Mouse (Mus musculus) MN1 (cell line): ENCODE results near the gene Clic4.

ENCODE experiments used
- DNase-seq: peaks from one replicate; pipeline ENCODE4 v3.0.0-alpha.2; 2016; ENCODE audit warnings: low spot score

Clic4 gene

DNA sequence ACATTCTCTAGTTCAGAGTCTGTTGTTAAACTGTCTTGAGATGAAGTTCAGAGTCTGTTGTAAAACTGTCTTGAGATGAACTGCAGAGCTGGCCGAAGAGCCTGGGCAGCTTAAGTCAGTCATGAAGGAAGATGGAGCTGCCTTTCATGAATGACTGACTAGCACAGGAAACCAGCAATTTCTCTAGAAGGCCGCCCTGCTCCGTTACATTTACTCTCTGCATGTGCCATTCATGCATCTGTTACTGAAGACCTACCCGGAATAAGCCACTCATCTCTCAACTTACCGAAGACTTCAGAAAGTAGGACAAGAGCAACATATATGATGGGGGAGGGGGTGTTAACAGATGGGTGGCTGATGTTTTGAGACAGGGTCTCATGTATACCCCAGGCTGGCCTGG is 40.1 kb downstream of the Clic4 start:
- no peak for DNase-seq

DNA sequence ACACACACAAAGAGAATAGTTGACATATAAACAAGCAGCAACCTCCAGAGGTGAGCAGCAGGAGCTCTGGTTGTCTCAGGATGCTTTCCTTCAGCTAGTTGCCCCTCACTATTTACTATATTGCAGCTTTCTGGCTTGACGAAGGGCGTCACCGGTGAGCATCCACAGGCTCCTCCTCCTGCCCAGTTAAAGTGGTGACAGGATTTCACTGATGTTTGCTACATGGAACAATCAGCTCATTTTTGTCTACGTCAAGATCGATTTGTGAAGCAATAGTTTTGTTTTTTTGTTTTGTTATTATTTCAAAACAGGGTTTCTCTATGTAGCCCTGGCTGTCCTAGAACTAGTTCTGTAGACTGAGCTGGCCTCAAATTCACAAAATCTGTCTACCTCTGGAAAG is 41.1 kb downstream of the Clic4 start:
- no peak for DNase-seq

DNA sequence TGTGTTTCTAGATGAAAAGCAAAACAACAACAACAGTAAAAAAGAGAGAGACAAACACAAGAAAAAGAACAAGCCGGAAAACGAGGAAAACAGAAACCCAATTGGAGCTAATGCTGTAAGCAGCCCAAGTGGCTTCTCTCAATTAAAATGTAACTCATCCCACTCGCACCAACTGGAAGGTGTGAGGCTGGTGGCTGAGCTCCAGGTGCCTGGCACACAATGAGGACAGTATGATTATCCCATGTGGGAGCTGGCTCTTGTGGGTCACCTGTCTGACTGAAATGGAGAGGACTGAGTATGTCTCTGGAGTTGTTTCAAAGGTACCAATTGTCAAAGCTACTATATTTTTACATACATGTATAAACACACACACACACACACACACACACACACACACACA is 41.5 kb downstream of the Clic4 start:
- DNase-seq: no peak

DNA sequence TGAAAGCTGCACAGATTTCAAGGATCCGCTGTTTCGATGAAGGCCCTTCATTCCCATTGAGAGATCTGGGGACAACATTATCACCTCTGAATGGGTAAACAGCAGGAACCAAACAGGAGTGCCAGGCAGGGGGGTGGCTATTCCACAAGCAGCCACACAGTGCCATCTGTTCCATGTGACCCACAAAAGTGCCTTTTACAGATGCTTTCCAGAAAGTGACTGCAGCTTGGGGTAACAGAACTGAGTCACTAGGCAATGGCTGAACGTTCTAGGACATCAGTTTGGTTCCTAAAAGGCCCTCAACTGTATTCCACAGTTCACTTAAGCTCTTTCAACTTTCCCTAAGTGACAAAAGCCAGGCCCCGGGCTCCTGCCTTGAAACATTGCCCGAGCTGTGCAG is 42.0 kb downstream of the Clic4 start:
- DNase-seq: peak; percentile 29

DNA sequence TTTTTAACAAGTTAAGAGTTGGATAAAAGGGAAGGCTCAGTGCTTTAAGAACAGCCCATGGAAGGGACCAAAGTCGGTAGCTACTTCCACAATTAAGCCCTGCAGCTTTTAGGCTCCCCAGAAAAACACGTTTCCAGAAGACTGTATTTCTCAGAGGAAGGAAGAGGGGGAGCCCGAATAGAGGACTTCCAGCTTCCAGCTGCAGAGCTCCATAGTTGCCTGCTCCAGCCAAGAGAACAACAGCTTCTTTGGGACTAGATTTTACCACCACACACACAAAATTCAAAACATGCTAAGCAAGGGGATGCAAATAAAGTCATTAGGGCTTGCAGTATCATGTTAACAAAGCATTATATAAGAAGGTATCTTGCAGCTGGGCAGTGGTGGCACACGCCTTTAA is 42.7 kb downstream of the Clic4 start:
- DNase-seq: no peak

DNA sequence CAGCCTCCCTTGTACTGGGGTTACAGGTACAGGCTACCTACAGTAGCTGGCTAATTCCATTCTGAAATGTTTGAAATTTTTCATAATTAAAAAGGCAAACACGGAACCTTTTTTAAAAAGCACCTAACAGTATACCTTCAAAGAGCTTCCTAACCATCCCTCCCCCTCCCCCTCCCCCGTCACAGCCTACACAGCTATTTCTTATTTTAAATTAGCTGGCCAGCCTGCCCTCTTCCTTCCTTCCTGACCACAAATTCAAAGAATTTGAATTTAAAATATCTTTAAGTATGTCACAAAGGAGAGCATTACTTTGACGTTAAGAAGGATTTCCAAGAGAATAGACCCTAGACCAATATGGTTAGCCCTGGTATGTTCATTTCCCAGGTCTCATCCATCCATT is 44.5 kb downstream of the Clic4 start:
- no peak for DNase-seq

DNA sequence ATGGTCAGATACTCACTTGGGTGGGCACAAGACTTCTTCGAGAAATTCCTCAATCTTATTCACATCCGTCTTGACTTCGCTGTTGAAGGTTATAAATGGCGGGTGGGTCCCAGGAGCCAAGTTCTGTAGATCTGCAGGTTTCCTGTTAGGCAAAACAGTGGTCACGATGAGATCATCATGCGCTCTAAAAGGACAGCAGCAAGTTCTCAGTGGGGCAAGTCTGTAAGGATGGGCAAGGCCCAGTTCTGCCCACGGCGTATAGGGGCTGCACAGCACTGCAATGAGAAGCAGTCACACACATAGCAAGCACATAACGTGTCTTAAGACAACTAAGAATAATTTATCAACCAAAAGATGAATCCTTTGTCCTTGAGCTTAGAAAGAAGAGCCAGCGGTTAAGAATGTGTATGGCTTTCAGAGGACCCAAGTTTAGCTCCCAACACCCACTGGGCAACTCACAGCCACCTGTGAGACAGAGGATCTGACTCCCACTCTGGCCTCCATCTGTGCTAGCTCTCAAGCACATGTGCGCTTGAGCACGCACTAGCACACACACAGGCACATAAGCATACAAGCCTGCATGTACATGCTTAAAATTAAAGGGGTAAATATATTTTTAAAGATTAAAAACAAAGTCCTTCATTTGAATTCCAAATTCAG is 46.5 kb downstream of the Clic4 start:
- no peak for DNase-seq

DNA sequence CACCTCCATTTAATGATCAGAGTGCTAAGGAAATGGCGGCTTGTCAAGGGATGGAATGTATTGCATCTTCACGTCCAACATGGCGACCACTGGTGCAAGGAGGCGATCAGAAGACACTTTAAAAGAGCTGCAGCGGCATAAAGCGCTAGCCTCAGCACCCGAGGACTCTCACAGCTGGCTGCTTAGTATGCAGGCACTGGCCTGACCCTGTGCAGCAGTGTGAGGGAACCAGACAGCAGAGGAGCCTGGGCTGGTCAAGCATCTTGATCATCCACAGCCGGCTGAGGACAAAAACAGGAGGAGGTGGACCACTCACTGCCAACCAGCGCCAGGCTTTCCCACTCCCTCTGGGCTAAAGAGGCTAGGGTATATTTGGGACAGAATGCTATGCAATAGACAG is 48.8 kb downstream of the Clic4 start:
- DNase-seq: no peak

DNA sequence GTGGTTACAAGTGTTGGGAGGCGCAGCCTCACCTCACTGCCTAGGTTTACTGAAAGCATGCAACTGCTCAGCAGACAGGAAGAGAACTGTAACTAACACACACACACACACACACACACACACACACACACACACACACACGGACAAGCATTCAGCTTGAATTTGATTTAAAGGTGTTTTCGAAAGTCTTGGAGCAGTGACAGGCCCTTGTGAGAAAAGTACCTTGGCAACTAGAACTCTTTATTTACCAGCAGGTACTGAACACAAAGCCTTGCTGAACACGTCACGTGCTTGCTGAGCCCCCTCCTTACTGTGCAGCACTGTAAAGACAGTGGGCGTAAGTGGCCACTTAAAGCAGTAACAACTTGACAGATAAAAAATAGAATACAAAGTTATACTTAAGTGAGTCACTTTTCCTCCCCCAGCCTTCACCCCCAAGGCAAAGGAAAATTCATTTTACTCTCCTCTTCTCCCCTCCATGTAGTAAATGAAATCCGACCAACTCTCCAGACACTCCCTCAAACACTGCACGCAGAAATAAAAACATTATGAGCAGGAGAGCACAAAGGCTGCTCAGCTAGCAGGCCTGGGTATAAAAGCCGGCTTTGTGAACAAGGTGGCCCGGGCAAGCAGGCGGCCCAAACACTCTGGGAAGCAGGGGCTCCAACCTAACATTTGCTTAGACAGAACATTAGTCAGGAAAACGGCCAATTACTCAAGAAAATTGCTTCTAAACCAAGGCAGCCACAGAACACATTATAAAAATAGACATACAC is 50.8 kb downstream of the Clic4 start:
- no peak for DNase-seq

DNA sequence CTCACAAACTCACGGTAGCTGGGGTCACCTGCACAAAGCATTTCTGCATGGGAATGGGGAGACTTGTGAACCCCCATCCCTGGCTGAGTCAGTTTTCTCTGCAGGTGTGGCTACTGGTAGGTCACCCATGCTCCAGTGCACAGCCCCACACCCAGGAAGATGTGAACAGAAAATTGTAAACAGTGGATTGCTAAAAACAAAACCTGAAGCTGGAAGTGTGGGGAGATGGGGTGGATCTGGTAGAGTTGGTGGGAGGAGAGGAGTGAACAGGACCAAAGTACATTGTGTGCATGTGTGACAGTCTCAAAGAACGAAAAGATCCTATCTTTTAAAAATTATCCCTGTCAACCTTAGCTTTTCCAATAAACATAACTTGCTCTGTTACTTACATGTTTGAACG is 52.0 kb downstream of the Clic4 start:
- DNase-seq: no peak

DNA sequence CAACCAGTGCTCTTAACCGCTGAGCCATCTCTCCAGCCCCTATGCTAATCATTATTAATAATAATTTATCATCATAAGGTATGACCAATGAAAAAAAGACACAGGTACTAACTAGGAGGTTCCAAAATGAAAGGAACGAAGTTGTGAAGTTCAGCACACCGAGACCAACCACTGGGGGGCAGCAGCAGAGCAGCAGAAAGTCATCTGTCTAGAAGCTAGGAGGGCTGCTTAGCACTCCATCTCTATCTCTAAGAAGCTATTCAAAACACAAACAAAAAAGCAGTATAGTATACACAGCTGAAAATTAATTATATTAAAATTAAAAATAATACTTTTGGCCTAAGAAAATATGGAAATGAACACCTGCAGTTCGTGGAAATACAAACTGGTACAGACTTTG is 53.0 kb downstream of the Clic4 start:
- peak; percentile 14 for DNase-seq

DNA sequence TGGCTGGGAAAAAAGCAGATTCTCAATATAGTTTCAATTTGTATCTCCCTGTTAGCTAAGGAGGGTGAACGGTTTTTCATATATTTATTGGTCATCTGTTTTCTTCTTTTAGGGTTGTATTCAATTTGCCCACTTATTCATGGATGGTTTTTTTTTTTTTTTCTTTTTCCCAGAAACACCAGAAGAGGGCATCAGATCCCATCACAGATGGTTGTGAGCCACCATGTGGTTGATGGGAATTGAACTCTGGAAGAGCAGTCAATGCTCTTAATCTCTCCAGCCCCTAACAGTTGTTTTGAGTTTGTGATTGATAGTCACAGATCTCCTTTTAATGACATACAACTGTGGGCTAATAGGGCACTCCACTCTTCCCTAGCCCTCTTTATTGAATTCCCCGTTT is 62.8 kb downstream of the Clic4 start:
- no peak for DNase-seq

DNA sequence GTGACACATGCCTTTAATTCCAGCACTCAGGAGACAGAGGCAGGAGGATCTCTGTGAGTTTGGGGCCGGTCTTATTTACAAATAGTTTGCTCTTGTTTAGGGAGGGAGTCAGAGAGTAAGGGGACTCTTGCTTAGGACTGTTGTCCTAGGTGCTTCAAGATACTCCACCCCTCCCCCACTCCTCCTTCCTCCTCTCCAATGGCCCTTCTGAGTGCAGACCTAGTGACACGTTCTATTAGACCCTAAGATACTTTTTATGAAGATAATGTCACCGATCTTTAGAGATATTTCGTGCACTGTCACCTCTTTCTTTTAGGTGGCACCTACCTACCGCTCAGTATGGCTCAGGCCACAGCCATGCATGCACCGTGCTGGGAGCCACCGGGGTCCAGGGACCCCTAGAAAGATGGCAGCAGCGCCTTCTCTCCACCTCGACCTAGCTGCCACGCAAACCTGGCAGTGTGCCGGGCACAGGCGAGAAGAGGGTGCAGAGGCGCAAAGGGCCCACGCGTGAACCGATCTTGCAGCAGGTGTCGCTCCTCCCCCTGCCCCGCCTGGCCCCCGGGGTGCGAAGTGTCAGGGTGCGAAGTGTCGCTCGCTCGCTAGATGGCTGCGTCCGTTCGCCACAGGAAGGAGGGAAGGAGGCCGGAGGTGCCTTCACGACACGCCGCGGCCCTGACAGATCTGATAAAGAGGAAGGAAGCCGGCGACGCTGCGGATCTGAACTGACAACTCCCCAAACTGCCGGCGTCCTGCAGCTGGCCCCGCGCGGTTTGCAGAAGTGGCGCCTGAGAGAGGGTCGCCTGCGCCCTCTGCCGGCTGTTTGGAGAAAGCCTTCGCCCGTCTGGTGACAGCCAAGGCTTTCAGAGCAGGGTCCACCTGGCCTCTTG is 66.7 kb downstream of the Clic4 start:
- peak; percentile 80 for DNase-seq

DNA sequence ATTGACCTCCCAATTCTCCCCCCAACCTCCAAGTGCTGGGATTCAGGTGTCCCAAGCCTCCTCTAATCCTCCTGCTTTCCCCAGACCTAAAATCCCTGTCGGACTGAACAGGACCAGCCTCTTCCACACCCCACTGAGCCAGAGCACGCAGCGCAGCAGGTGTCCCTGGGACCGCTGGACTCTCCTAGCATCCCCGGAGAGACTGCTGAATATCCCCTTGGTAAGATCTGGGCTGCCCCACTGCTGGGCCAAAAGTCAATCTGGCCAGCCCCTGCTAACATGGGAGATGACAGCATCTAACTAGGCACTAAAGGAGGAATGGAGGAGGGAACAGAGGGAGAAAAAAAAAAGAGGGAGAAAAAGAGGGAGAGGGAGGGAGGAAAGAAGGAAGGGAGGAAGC is 67.4 kb downstream of the Clic4 start:
- no peak for DNase-seq

DNA sequence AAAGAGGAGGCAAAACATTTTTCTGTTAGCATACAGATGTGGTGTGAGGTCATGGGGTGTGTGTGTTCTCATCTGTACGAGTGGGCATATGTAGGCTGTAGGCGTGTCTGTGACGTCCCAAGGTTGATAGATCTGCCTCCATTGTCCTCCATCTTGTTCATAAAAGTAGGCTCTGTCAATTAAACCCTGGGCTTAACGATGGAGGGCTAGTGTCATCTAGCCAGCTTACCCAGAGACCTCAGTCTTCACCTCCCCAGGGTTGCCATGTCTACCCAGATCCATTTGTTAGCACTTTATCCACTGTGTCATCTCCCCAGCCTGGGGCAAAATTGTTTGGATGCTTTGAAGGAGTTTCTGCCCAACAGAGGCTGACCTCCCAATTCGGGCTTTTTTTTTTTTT is 67.9 kb downstream of the Clic4 start:
- no peak for DNase-seq

DNA sequence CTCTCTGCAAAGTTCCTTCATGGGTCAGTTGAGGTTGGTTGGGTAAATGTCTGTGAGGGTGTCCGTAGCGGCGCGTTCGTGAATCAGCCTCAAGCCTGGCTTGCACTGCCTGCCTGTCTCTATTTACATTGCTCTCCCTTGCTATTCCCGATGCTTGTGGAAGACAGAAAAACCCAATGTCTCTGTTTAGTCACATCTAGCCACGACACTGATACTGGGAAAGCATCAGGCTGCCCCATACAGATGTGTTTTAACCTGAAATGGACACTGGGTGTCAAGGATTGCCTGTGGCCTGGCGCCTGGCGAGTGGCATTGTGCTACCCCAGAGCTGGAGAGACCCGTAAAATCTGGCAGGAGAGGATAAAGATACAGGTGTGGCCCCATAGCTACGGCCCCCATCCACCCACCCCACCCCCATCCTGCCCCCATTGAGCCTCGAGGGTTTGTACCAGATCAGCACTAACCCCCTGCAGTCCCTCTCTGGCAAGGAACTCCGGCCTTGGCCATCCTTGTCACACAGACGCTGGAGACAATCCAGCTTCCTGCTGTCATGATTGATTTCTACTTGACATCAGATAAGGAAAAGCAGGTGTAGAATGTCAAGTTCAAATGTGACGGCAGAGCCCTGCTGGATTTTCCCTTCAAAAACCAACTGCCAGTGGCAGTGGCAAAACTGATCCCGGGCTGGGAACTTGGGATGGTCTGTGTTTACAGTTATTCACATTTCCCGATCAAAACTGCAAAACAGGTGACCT is 68.6 kb downstream of the Clic4 start:
- peak; percentile 33 for DNase-seq

DNA sequence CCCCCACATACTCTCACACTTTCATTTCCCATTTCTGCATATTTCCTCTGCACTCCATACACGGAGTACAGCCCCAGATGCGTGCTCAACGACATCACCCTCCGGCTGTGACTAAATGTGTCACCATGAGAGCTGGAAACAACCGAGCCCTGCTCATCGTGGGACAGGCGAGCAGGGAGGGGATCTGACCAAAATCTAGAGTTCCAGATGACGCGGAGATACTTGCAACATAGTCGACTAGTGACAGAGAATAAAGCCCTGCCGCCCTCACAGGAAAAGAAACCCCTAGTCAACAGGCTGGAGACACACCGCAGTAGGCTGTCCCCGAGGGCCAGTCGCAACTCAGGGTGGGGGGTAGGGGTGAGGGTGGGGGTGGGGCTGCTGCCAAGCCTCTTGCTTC is 69.3 kb downstream of the Clic4 start:
- DNase-seq: peak; percentile 22

DNA sequence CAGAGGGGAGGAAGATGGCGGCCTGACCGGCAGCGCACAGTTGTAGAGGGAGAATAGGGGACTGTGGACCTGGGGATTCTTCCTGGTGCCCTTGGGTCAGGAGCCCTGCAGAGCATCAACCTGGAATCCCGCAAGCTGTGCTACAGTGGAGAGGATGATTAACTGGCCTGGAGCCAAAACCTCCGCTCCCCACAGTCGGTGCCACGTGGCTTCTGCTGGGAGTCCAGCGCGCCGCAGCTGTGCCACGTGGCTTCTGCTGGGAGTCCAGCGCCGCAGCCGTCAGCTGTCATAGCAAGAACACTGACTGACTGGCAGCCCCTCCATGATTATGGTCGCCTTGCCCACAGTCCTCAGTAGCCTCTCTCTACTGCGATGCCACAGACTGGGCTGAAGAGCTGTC is 70.8 kb downstream of the Clic4 start:
- no peak for DNase-seq

DNA sequence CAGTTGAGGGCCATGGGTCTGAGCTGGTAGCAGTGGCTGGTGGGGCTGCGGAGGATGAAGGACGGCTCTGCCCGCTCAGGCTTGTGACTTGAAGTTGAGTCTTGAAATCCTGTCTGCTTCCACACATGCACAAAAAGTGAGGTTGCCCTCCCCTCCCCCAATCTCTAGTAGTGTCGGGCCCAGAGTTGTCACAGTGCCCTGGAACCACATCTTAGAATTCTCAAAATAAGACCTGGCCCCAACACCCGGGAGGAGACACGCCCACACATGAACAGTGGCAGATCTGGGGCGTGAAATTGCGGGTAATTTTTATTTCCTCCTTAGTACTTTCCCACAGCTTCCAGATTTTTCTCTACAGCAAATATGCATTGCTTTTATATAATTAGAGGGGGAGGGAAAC is 74.8 kb downstream of the Clic4 start:
- no peak for DNase-seq

DNA sequence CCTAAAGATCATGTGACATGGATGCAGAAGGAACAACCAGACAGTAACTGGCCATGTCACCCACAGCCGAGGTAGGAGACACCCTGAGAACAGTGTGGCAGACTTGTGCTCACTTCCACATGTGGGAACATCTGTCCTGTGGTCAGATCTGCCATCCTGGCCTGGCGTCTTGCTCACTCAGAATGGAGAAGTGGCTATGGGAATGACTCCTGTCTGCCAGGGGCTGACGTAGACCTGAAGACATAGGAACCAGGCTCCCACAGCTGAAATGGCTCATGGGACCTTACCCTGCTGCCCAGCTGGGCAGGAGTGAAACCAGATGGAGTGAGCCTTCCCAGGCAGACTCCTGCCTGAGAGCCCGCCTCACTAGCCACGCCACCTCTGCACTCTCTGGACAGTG is 79.8 kb downstream of the Clic4 start:
- no peak for DNase-seq

DNA sequence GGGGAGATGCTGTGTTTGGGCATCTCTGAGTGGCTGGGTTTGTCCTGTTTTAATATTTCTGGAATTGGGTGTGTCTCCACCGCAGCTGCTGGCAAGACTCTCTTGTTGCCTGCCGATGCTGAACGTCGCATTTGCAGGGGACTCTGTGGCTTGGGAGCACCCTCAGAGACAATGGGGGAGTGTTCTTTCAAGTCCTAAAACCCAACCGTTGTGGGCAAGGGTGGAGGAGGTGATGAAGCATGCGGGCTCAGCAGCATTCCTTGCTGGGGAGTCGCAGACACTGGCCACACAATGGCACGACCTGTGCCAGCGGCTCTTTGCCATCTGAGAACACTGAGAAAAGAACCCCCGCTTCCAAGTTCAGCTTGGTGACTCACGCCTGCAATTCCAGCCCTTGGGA is 81.0 kb downstream of the Clic4 start:
- DNase-seq: no peak

DNA sequence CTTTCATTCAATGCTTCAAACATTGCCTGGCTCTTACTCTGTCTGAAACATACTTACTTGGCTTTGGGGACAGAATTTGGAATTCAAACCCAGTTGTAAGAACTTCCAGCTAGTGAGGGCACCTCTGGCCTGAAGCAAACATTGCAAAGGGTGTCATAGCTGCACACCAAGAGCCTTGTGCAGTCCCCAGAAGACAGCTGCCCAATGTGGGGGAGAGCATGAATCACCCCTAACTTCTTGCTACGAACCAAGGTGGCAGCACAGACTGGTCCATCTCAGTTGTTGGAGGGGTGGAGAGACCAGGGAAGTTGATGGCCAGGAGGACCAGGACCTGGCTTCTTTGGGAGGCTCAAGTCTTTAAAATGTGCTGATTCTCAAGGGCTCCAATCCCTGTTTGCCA is 81.4 kb downstream of the Clic4 start:
- DNase-seq: no peak
